Mouse (Mus musculus) A20 (cell line): Measurements from ENCODE around the gene Fcrl5.

Experiments used
- DNase-seq: peaks from one replicate; pipeline ENCODE4 v3.0.0-alpha.2; 2011; ENCODE audit warnings: low read depth, low spot score

The Fcrl5 gene

GRCm38 (mm10) chr3:87500088-87501055 lies 64.8 kb downstream of the Fcrl5 start:
- peak; percentile 91 for DNase-seq

GRCm38 (mm10) chr3:87501151-87501550 lies 65.6 kb downstream of the Fcrl5 start:
- no peak for DNase-seq

- DNase-seq: no peak
Measured at GRCm38 (mm10) chr3:87502771-87503170, 67.2 kb downstream of the Fcrl5 start.

GRCm38 (mm10) chr3:87504330-87504729 lies 68.8 kb downstream of the Fcrl5 start:
- DNase-seq: peak; percentile 57

- DNase-seq: no peak
Measured at GRCm38 (mm10) chr3:87504749-87505425, 69.3 kb downstream of the Fcrl5 start.

- peak; percentile 71 for DNase-seq
Measured at GRCm38 (mm10) chr3:87506456-87507416, 71.2 kb downstream of the Fcrl5 start.

GRCm38 (mm10) chr3:87508205-87508901 lies 72.8 kb downstream of the Fcrl5 start:
- DNase-seq: peak; percentile 84

- no peak for DNase-seq
Measured at GRCm38 (mm10) chr3:87509061-87509460, 73.5 kb downstream of the Fcrl5 start.

GRCm38 (mm10) chr3:87510832-87511231 lies 75.3 kb downstream of the Fcrl5 start:
- DNase-seq: no peak

- DNase-seq: no peak
Measured at GRCm38 (mm10) chr3:87511971-87512765, 76.6 kb downstream of the Fcrl5 start.

- DNase-seq: no peak
Measured at GRCm38 (mm10) chr3:87515567-87516081, 80.1 kb downstream of the Fcrl5 start.

- no peak for DNase-seq
Measured at GRCm38 (mm10) chr3:87518425-87518824, 82.9 kb downstream of the Fcrl5 start.

GRCm38 (mm10) chr3:87521126-87521525 lies 85.6 kb downstream of the Fcrl5 start:
- DNase-seq: no peak

- DNase-seq: no peak
Measured at GRCm38 (mm10) chr3:87521833-87522232, 86.3 kb downstream of the Fcrl5 start.

GRCm38 (mm10) chr3:87523701-87524100 lies 88.1 kb downstream of the Fcrl5 start:
- no peak for DNase-seq

- DNase-seq: peak; percentile 91
Measured at GRCm38 (mm10) chr3:87525043-87525836, 89.7 kb downstream of the Fcrl5 start, which contains the start of gene Etv3. TSS of gene Etv3 (plus strand) at chr3:87525407.

- DNase-seq: no peak
Measured at GRCm38 (mm10) chr3:87525837-87526570, 90.4 kb downstream of the Fcrl5 start.

GRCm38 (mm10) chr3:87527139-87527538 lies 91.6 kb downstream of the Fcrl5 start:
- no peak for DNase-seq
